Mouse (Mus musculus) forebrain, embryonic 14.5 days (tissue): Measurements from ENCODE around the gene Frmd4a. TPM values are rescaled to one million over a fixed set of nuclear protein-coding genes. Genes with fewer than 3 reads are reported as not detected.

Experiments used
- ATAC-seq: fragments of 200-750 bp; cut with Nextera tagmentation; 2 replicates; pipeline ENCODE4 v1.8.0; 2017; ENCODE audit warnings: mild to moderate bottlenecking, moderate library complexity
- DNase-seq: peaks from one replicate; pipeline ENCODE4 v3.0.0-alpha.2; 2015; ENCODE audit warnings: low spot score
- H3K27ac ChIP-seq: fragments of 300-500 bp; sonication (generic); 2 replicates; pipeline ENCODE4 v1.5.1; 2014; ENCODE audit warnings: low read depth, mild to moderate bottlenecking, control low read depth, low read length, moderate library complexity
- H3K27me3 ChIP-seq: fragments of 300-500 bp; sonication (generic); replicated peaks from 2 replicates; pipeline ENCODE4 v1.6.1; 2014; ENCODE audit warnings: low read length, control low read depth, mixed read lengths; ENCODE audit not compliant: control insufficient read depth, insufficient read depth
- H3K36me3 ChIP-seq: fragments of 300-500 bp; sonication (generic); 2 replicates; pipeline ENCODE4 v1.6.1; 2014; ENCODE audit warnings: low read length, control low read depth; ENCODE audit not compliant: control insufficient read depth, insufficient read depth
- H3K4me1 ChIP-seq: fragments of 300-500 bp; sonication (generic); 2 replicates; pipeline ENCODE4 v1.6.1; 2014; ENCODE audit warnings: antibody characterized with exemption, low read length, control low read depth; ENCODE audit not compliant: control insufficient read depth, insufficient read depth
- H3K4me2 ChIP-seq: fragments of 300-500 bp; sonication (generic); 2 replicates; pipeline ENCODE4 v1.6.1; 2014; ENCODE audit warnings: mild to moderate bottlenecking, control low read depth, low read length
- H3K4me3 ChIP-seq: fragments of 300-500 bp; sonication (generic); 2 replicates; pipeline ENCODE4 v1.5.1; 2014; ENCODE audit warnings: low read depth, low read length, control low read depth
- H3K9ac ChIP-seq: fragments of 300-500 bp; sonication (generic); 2 replicates; pipeline ENCODE4 v1.6.1; 2014; ENCODE audit warnings: mild to moderate bottlenecking, low read length, control low read depth, moderate library complexity
- H3K9me3 ChIP-seq: fragments of 300-500 bp; sonication (generic); replicated peaks from 2 replicates; pipeline ENCODE4 v1.6.1; 2016; ENCODE audit warnings: low read length, control low read depth, mixed read lengths; ENCODE audit not compliant: control insufficient read depth
- WGBS: fragments of 180-500 bp; shearing (Covaris S2); extraction: QIAGEN DNeasy Blood & Tissue Kit; methylation state at CpG from one replicate; pipeline ENCODE4 v1.1.7; 2014; 5-methylcytosine and 5-hydroxymethylcytosine counted together
- polyA plus RNA-seq: library from polyadenylated mRNA; unstranded; fragments of >200 nt; fragmentation: Nextera tagmentation; extraction: Ambion mirVana; gene quantifications from 2 replicates; pipeline ENCODE4 v1.2.1, GENCODE M21; 2014

Frmd4a gene
- polyA plus RNA-seq, 1 experiment from 2014 or later = 36.9 TPM

- H3K27me3 ChIP-seq = no peaks in the 10 kb centered on the region
- DNase-seq = no peak
- H3K9me3 ChIP-seq = no peaks in the 10 kb centered on the region
- no peak overlapping the region for H3K27ac ChIP-seq
- WGBS = 94% methylated on average over 10 of the region's 10 CpGs
- no peak overlapping the region for H3K4me2 ChIP-seq
- H3K9ac ChIP-seq = no peak overlapping the region
- no peak for ATAC-seq
- peaks cover 51% of the 10 kb centered on the region for H3K36me3 ChIP-seq
- H3K4me1 ChIP-seq = no peaks in the 10 kb centered on the region
- H3K4me3 ChIP-seq = no peak overlapping the region
These were observed 612.8 kb downstream of the Frmd4a start for GRCm38 (mm10) chr2:4630197-4630835.

DNA sequence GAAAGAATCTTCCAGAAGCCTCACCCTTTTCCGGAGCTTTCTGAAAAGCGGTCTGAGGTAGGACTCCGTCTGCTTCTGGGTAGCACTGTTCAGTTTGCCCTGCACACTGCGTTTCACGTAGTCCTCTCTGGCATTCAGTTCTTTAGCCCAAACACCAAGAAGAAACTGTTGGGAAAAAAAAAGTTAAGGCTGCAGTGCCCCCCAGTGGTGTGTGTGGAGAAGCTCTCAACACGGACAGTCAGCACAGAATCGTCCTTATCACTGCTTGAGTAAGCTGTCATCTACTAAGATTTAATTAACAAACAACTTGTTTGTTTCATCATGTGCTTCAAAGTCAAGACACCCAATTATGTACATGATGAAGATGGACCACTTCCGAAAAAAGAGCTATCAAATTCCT lies 618.3 kb downstream of the Frmd4a start:
- Histone ChIP-seq H3K4me3 (no peak overlapping the region), H3K4me1 (no peaks in the 10 kb centered on the region), H3K9me3 (no peaks in the 10 kb centered on the region), H3K27me3 (no peaks in the 10 kb centered on the region), H3K27ac (no peak overlapping the region), H3K36me3 (peaks cover 81% of the 10 kb centered on the region), H3K4me2 (no peak overlapping the region), H3K9ac (no peak overlapping the region)
- 90% methylated on average over 8 of the region's 8 CpGs for WGBS
- DNase-seq = peak; percentile 44
- no peak for ATAC-seq

- H3K9ac ChIP-seq = no peak overlapping the region
- 87% methylated on average over 7 of the region's 7 CpGs for WGBS
- ATAC-seq = no peak
- H3K4me1 ChIP-seq = no peaks in the 10 kb centered on the region
- H3K36me3 ChIP-seq = peaks cover 81% of the 10 kb centered on the region
- H3K4me2 ChIP-seq = no peak overlapping the region
- H3K27ac ChIP-seq = no peak overlapping the region
- no peak overlapping the region for H3K4me3 ChIP-seq
- no peaks in the 10 kb centered on the region for H3K9me3 ChIP-seq
- H3K27me3 ChIP-seq = no peaks in the 10 kb centered on the region
- DNase-seq = no peak
These were observed 619.1 kb downstream of the Frmd4a start for GRCm38 (mm10) chr2:4636656-4637055.

DNA sequence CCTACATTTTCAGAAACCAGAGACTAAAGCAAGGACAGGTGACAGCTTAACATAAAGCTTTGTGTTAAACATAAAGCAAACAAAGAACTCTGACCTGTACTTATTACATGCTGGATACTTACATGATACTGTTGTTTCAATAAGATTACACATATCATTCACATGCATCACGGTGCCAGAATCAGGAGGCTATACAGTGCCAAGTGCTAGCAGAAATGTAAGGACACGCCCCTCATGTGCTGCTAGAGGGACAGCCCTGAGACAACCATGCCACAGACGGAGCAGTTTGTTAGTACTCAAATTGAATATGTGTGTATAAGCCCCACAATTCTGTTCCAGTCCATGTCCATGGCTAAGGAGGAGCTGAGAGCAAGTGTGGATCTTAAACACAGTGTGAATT lies 620.7 kb downstream of the Frmd4a start:
- Histone ChIP-seq H3K27me3 (no peaks in the 10 kb centered on the region), H3K4me3 (no peak overlapping the region), H3K9me3 (no peaks in the 10 kb centered on the region), H3K36me3 (peaks cover 78% of the 10 kb centered on the region), H3K4me2 (no peak overlapping the region), H3K27ac (no peak overlapping the region), H3K9ac (no peak overlapping the region), H3K4me1 (no peaks in the 10 kb centered on the region)
- WGBS = 93% methylated on average over 3 of the region's 3 CpGs
- ATAC-seq = no peak
- DNase-seq = no peak

- no peaks in the 10 kb centered on the region; the same call in 1 of the 2 replicates for H3K4me1 ChIP-seq
- no peak overlapping the region for H3K4me3 ChIP-seq
- 84% methylated on average over 4 of the region's 4 CpGs for WGBS
- H3K27ac ChIP-seq = no peak overlapping the region
- no peaks in the 10 kb centered on the region for H3K9me3 ChIP-seq
- no peak overlapping the region for H3K9ac ChIP-seq
- ATAC-seq (no peak), DNase-seq (no peak)
- peaks cover 54% of the 10 kb centered on the region for H3K36me3 ChIP-seq
- H3K27me3 ChIP-seq = no peaks in the 10 kb centered on the region
- no peak overlapping the region for H3K4me2 ChIP-seq
These were observed 627.5 kb downstream of the Frmd4a start for GRCm38 (mm10) chr2:4645066-4645465.

GRCm38 (mm10) chr2:4648094-4648493 lies 630.6 kb downstream of the Frmd4a start:
- Histone ChIP-seq H3K4me1 (peaks cover 6% of the 10 kb centered on the region), H3K4me2 (no peak overlapping the region), H3K27me3 (no peaks in the 10 kb centered on the region), H3K36me3 (peaks cover 34% of the 10 kb centered on the region), H3K4me3 (no peak overlapping the region), H3K9ac (no peak overlapping the region), H3K9me3 (no peaks in the 10 kb centered on the region), H3K27ac (no peak overlapping the region)
- 83% methylated on average over 4 of the region's 4 CpGs for WGBS
- DNase-seq (no peak), ATAC-seq (no peak)

DNA sequence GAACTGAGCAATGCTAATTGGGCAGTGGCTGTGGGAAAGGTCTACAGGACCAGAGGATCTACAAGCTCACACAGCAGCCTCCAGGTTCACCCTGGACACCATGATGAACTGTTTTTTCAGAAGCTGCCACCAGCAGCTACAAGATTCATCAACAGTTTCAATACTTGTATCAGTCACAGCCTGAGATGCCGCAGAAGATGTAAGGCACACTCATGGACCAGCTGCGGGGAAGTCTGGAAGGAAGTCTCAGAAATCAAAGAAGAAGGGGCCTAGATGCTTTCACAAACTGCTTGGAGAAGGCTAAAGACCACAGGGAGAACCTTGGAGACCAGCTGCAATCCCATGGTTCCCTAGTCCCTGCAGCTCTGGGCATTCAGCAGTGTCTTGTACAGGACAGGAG lies 632.1 kb downstream of the Frmd4a start:
- Histone ChIP-seq H3K4me1 (peaks cover 6% of the 10 kb centered on the region), H3K36me3 (peaks cover 26% of the 10 kb centered on the region), H3K27ac (no peak overlapping the region), H3K4me2 (no peak overlapping the region), H3K9ac (no peak overlapping the region), H3K9me3 (no peaks in the 10 kb centered on the region), H3K4me3 (no peak overlapping the region), H3K27me3 (no peaks in the 10 kb centered on the region)
- WGBS = 94% methylated on average over 2 of the region's 2 CpGs
- DNase-seq = no peak
- ATAC-seq = no peak

DNA sequence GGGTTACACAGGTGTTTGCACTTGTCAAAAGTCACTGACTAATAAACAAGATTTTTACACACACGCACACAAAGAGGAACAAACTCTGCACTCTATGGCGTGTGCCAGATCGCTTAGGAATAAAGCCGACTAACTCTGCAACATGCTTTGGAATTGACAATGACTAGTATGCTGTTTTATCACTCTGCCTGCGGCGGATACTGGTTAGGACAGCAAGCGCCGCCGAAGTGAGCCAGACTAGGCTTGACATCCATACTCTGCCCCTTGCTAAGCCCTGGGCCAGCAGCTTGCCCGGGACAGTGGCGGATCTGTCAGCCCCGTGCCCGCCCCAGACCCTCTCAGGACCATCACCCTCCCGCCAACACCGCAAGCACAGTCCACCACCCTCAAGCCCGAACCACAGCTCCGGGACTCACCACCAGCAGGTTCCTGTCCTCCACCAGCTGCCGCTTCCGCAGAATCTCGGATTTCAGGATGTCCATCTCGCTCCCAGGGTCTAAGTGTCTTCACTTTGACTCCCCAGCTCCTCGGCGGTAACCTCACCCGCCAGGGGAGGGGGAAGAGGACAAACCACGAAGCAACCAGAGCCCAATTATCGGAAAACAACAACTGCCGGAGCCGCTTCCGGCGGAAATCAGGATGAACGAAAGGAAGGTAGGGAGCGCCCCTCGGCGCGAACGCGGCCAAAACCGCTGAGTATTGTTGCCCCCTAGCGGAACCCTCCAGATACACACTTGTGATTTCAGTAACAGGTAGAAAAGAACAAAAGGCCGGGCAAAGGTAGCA lies 634.2 kb downstream of the Frmd4a start, which contains the start of gene Prpf18:
Gene Prpf18 (minus strand): TSS at position 614 of the 786 bp plus-strand sequence.
- H3K27ac ChIP-seq = peak within 1 kb of the TSS; percentile 44
- 2% methylated on average over 40 of the region's 40 CpGs for WGBS

GRCm38 (mm10) chr2:4660677-4661076 lies 643.2 kb downstream of the Frmd4a start:
- Histone ChIP-seq H3K27me3 (no peaks in the 10 kb centered on the region), H3K4me1 (no peaks in the 10 kb centered on the region), H3K4me2 (no peak overlapping the region), H3K9ac (no peak overlapping the region), H3K36me3 (no peaks in the 10 kb centered on the region), H3K4me3 (no peak overlapping the region), H3K9me3 (no peaks in the 10 kb centered on the region), H3K27ac (no peak overlapping the region)
- WGBS = 85% methylated on average over 2 of the region's 2 CpGs
- no peak for ATAC-seq
- no peak for DNase-seq

More for the DNA sequence above, 634.2 kb downstream of the Frmd4a start, which contains the start of gene Prpf18:
- Histone ChIP-seq H3K4me1 (peaks cover 6% of the 10 kb centered on the region), H3K4me3 (peak within 1 kb of the TSS; percentile 86), H3K9ac (peak within 1 kb of the TSS; percentile 93), H3K27me3 (no peaks in the 10 kb centered on the region), H3K4me2 (peak within 1 kb of the TSS; percentile 79), H3K9me3 (no peaks in the 10 kb centered on the region), H3K36me3 (peaks cover 8% of the 10 kb centered on the region; the same call in 1 of the 2 replicates)
- DNase-seq = peak; percentile 95
- peak; percentile 93 for ATAC-seq
